Mouse (Mus musculus): ENCODE results near the gene Srsf5. TPM values are rescaled to one million over a fixed set of nuclear protein-coding genes. Genes with fewer than 3 reads are reported as not detected.

Srsf5 gene
- polyA plus RNA-seq, 2 experiments: 162 to 281 TPM

DNA sequence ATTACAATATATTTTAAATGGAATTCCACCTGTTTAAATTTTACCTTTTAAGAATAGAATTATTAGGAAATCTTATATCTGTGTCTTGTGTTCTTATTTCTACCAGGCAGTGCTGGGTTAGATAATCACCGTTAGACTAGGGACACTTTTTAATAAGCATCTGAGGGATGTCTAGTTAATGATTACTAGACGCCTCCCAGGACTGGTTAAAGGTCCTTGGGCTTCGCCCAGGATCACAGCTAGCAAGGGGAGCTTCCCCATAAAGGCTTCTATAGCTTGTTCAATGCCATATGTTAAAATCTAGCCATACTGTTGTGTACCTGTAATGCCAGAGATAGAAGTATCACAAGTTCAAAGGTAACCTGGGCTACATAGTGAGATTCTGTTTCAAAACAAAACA is 16.4 kb upstream of the Srsf5 start:
- WGBS (ENCODE audit: insufficient replicate concordance): 51% methylated on average over 3 of the region's 3 CpGs
- H3K27me3 ChIP-seq (ENCODE audit: control insufficient read depth, insufficient read depth, low read length): no peaks in the 10 kb centered on the region
- no peaks in the 10 kb centered on the region for H3K9me3 ChIP-seq (ENCODE audit: control insufficient read depth, low read length)
- no peak for TF ChIP-seq CTCF (IDR thresholded peaks at IDR 0.05; ENCODE audit: low read depth)
- TF ChIP-seq EP300 (IDR thresholded peaks at IDR 0.05; ENCODE audit: low read depth): no peak
- DNase-seq (ENCODE audit: low read depth in 3 of 3, low spot score in 3 of 3) (no peak), ATAC-seq (ENCODE audit: insufficient read depth) (no peak)
- H3K4me3 ChIP-seq (ENCODE audit: insufficient read depth in 1 of 2, low read depth in 2 of 2, low read length in 2 of 2): no peak overlapping the region
- H3K4me2 ChIP-seq (ENCODE audit: low read depth): no peak overlapping the region
- no peak overlapping the region for H3K9ac ChIP-seq (replicated peaks)
- H3K27ac ChIP-seq: peak overlapping the region; percentile 50; the same call in 1 of the 2 replicates
- H3K36me3 ChIP-seq (replicated peaks; ENCODE audit: control insufficient read depth, insufficient read depth, low read depth): no peaks in the 10 kb centered on the region
- peaks cover 25 to 30% of the 10 kb centered on the region in 2 experiments for H3K4me1 ChIP-seq (replicated peaks; ENCODE audit: control insufficient read depth in 2 of 2, insufficient read depth in 2 of 2, low read length in 1 of 2)

DNA sequence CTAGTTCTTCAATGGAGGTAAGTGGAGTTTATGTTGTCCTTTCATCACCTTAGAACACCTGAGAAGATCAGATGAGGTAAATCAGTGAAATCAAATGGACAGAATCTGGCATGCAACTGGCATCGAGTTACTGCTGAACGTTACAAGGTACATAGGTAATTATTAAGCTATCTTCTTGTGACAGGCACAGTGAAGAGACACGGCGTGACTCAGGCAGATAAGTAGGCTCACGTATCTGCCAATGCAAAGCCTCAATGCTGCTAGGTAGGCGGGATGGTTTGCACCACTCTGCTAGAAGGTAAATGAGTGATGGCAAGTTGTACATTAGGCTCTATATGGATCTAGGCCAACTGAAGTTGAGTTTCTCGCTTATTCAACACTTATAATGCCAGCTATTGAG is 15.2 kb upstream of the Srsf5 start:
- peaks cover 25 to 29% of the 10 kb centered on the region in 2 experiments for H3K4me1 ChIP-seq (replicated peaks; ENCODE audit: control insufficient read depth in 2 of 2, insufficient read depth in 2 of 2, low read length in 1 of 2)
- no peak overlapping the region for H3K9ac ChIP-seq (replicated peaks)
- no peak overlapping the region for H3K4me3 ChIP-seq (ENCODE audit: insufficient read depth in 1 of 2, low read depth in 2 of 2, low read length in 2 of 2)
- H3K27me3 ChIP-seq (ENCODE audit: control insufficient read depth, insufficient read depth, low read length): no peaks in the 10 kb centered on the region
- peak overlapping the region; percentile 52 for H3K27ac ChIP-seq
- 29% methylated on average over 7 of the region's 7 CpGs for whole genome bisulfite sequencing (ENCODE audit: insufficient replicate concordance)
- H3K9me3 ChIP-seq (ENCODE audit: control insufficient read depth, low read length): no peaks in the 10 kb centered on the region
- H3K4me2 ChIP-seq (ENCODE audit: low read depth): peak overlapping the region; percentile 23; the same call in 1 of the 2 replicates
- H3K36me3 ChIP-seq (replicated peaks; ENCODE audit: control insufficient read depth, insufficient read depth, low read depth): no peaks in the 10 kb centered on the region
- peak; percentile 83 for ATAC-seq (ENCODE audit: insufficient read depth)
- TF ChIP-seq EP300 (IDR thresholded peaks at IDR 0.05; ENCODE audit: low read depth): peak; percentile 90
- TF ChIP-seq CTCF (IDR thresholded peaks at IDR 0.05; ENCODE audit: low read depth): no peak
- peak in 1 of 3 experiments; percentile 72 for DNase-seq (ENCODE audit: low read depth in 3 of 3, low spot score in 3 of 3)

DNA sequence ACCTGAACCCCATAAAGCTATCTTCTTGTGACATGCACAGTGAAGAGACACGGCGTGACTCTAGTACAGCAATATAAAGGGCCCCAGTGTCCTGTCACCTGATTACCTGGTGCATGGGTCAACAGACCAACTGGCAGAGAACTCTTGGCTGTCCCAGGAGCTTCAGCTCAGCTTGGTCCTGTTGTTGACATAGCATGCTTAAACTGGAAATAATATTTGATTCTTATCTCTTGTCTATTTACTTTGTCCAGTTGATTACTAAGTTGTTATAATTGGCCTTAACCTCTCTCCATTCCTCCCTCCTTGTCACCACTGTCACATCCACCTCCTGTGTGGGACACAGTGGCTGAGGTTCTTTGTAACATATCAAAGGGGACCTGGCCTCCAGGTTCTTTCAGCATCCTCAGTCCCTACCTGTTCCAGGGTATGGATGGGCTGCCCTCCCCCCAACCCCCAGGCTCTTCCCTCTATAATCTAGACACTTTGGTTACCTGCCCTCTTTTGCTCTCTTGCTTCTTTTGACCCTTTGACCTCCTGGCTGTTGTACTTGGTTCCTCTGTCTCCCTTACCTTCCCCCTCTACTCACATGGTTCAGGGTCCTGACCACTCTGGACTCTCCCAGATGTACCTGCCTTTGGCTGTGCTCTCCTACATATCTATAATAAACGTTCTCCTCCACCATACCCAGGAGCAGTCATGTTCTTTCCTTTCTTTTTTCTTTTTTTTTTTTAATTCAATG is 13.7 kb upstream of the Srsf5 start:
- no peak for DNase-seq (ENCODE audit: low read depth in 3 of 3, low spot score in 3 of 3)
- Histone ChIP-seq H3K4me2 (ENCODE audit: low read depth) (no peak overlapping the region), H3K27me3 (ENCODE audit: control insufficient read depth, insufficient read depth, low read length) (no peaks in the 10 kb centered on the region), H3K36me3 (replicated peaks; ENCODE audit: control insufficient read depth, insufficient read depth, low read depth) (no peaks in the 10 kb centered on the region), H3K27ac (no peak overlapping the region), H3K9me3 (ENCODE audit: control insufficient read depth, low read length) (no peaks in the 10 kb centered on the region), H3K4me1 (replicated peaks; ENCODE audit: control insufficient read depth in 2 of 2, insufficient read depth in 2 of 2, low read length in 1 of 2) (peaks cover 19 to 21% of the 10 kb centered on the region in 2 experiments), H3K4me3 (ENCODE audit: insufficient read depth in 1 of 2, low read depth in 2 of 2, low read length in 2 of 2) (no peak overlapping the region), H3K9ac (replicated peaks) (no peak overlapping the region)
- no peak for TF ChIP-seq EP300 (IDR thresholded peaks at IDR 0.05; ENCODE audit: low read depth)
- no peak for TF ChIP-seq CTCF (IDR thresholded peaks at IDR 0.05; ENCODE audit: low read depth)
- no peak for ATAC-seq (ENCODE audit: insufficient read depth)
- WGBS (ENCODE audit: insufficient replicate concordance): 59% methylated on average over 3 of the region's 3 CpGs

DNA sequence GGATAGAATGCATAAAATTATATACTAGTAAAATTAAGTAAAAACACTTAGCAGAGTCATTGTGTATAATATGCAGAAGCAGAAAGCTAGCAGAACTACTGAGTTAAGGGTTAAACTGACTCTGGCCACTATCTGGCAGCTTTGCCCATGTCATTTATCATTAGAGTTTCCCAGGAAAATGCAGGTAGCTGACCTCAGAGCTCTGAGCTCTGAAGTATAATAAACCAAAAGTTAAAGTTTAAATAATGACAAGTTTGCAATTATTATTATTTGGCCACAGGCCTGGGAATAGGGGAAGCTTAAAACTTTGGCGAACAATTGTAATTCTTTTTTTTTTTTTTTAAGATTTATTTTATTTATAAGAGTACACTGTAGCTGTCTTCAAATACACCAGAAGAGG is 12.4 kb upstream of the Srsf5 start:
- Histone ChIP-seq H3K4me1 (replicated peaks; ENCODE audit: control insufficient read depth in 2 of 2, insufficient read depth in 2 of 2, low read length in 1 of 2) (peaks cover 15 to 26% of the 10 kb centered on the region in 2 experiments), H3K4me2 (ENCODE audit: low read depth) (no peak overlapping the region), H3K9ac (replicated peaks) (no peak overlapping the region), H3K36me3 (replicated peaks; ENCODE audit: control insufficient read depth, insufficient read depth, low read depth) (no peaks in the 10 kb centered on the region), H3K27ac (no peak overlapping the region), H3K9me3 (ENCODE audit: control insufficient read depth, low read length) (no peaks in the 10 kb centered on the region), H3K4me3 (ENCODE audit: insufficient read depth in 1 of 2, low read depth in 2 of 2, low read length in 2 of 2) (no peak overlapping the region), H3K27me3 (ENCODE audit: control insufficient read depth, insufficient read depth, low read length) (no peaks in the 10 kb centered on the region)
- DNase-seq (ENCODE audit: low read depth in 3 of 3, low spot score in 3 of 3): no peak
- no peak for TF ChIP-seq EP300 (IDR thresholded peaks at IDR 0.05; ENCODE audit: low read depth)
- WGBS (ENCODE audit: insufficient replicate concordance): 93% methylated on average over 1 of the region's 1 CpGs
- no peak for ATAC-seq (ENCODE audit: insufficient read depth)

DNA sequence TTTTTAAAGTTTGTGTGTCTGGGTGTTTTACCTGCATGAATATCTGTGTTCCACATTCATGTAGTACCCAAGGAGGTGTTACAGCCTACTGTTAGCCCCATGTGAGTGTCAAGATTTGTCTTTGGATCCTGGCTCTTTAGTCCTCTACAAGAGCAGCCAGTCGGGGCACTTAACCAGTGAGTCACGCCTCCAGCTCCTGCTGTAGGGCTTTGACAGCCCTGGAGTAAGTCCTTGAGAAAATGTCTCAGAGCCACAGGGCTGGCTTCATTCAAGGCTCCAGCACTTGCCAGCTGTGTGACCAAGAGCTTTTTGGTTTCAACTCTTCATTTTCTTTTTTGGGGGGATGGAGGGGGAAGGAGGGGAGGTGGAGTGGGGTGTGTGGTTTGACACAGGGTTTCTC is 8.6 kb upstream of the Srsf5 start:
- Histone ChIP-seq H3K36me3 (replicated peaks; ENCODE audit: control insufficient read depth, insufficient read depth, low read depth) (no peaks in the 10 kb centered on the region), H3K4me2 (ENCODE audit: low read depth) (no peak overlapping the region), H3K9me3 (ENCODE audit: control insufficient read depth, low read length) (no peaks in the 10 kb centered on the region), H3K4me3 (ENCODE audit: insufficient read depth in 1 of 2, low read depth in 2 of 2, low read length in 2 of 2) (no peak overlapping the region), H3K27me3 (ENCODE audit: control insufficient read depth, insufficient read depth, low read length) (no peaks in the 10 kb centered on the region), H3K9ac (replicated peaks) (no peak overlapping the region), H3K27ac (no peak overlapping the region), H3K4me1 (replicated peaks; ENCODE audit: control insufficient read depth in 2 of 2, insufficient read depth in 2 of 2, low read length in 1 of 2) (peaks cover 16 to 32% of the 10 kb centered on the region in 2 experiments)
- no peak for ATAC-seq (ENCODE audit: insufficient read depth)
- TF ChIP-seq CTCF (IDR thresholded peaks at IDR 0.05; ENCODE audit: low read depth): no peak
- no peak for TF ChIP-seq EP300 (IDR thresholded peaks at IDR 0.05; ENCODE audit: low read depth)
- no peak for DNase-seq (ENCODE audit: low read depth in 3 of 3, low spot score in 3 of 3)
- WGBS (ENCODE audit: insufficient replicate concordance): 66% methylated on average over 2 of the region's 2 CpGs
